Mouse (Mus musculus) A20 (cell line): ENCODE measurements around the gene Mpp3.
A peak's percentile ranks its signal among the peaks of the same experiment; 100 is the strongest.

ENCODE experiments used
- DNase-seq: peaks from one replicate; pipeline ENCODE4 v3.0.0-alpha.2; 2011; ENCODE audit warnings: low read depth, low spot score

The Mpp3 gene

DNA sequence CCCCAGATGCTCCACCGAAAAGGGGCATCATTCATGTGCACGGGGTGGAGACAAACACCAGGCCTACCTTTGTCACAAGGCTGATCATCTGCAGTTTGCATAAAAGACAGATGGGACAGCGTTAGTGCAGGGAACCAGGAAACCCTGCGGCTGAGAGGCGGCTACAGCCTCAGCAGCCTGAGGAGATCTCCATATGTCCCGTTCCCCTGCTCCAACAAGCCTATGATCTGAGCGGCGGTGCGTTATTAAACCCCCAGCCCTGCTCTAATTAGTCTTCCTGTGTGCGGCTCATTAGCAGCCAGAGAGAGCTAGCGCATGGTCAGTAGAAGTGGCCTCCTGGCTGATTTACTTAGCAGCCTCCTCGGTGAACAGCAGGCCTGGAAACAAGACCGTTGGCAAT lies 18.1 kb downstream of the Mpp3 start:
- no peak for DNase-seq

- DNase-seq, result no peak
Observed at GRCm38 (mm10) chr11:102008954-102009637, 19.2 kb downstream of the Mpp3 start.

DNA sequence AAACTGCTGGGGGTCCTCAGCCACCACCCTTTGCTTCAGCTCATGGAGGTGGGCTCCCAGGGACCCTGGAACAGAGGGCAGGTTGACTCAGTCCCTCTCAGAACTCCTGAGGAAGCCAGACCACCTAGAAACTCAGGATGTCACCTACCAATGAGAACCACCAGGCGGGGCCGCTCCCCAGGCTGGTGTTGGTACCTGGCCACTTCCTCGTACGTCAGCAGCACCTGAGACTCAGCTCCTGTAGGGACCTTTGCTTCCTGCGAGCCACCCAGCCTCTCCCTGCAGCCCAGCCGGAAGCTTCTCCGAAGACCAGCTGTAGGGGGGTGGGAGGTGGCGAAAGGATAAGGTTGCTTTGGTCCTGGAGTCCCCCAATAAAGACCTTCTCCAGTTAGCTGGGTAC lies 19.9 kb downstream of the Mpp3 start:
- no peak for DNase-seq

DNA sequence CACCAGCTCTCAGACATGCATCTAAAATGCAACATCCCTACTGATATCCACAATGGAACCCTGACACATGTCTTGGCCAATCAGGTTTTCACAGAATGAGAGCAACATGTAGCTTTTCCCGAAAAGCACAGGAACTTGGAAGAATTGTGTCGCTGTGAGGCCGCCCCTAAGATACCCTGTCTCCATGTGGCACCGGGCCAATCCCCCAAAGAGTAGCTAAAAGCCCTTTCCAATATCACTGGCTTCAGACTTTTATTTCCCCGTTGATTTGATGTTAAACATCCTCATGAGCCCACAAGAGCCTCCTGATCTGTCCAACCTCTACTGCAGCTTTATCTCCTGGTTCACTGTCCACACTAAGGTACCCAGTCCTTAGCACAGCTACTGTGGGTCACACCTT lies 21.6 kb downstream of the Mpp3 start:
- DNase-seq, result no peak

GRCm38 (mm10) chr11:102006271-102006670 lies 22.0 kb downstream of the Mpp3 start:
- no peak for DNase-seq

- peak; percentile 8 for DNase-seq
Observed at GRCm38 (mm10) chr11:102004251-102004650, 24.0 kb downstream of the Mpp3 start.

DNA sequence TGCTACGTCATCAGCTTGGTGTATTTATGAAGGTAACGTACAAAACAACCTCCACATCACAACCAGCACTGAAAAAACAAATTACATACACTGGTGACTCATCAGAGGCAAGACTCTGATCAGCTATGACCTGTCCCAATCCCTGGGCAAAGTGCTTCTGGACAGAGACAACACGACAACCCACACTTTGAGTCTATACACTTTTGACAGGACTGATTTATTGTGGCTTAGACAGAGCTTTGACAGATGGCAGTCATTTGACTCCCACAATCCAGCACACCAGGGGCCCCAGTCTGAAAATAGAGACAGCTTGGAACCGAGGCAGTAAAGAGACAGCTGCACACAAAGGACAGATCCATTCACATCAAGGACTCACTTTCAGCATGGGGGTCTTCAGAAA lies 28.8 kb downstream of the Mpp3 start:
- DNase-seq, result no peak

GRCm38 (mm10) chr11:101998258-101998657 lies 30.0 kb downstream of the Mpp3 start:
- DNase-seq, result no peak

DNA sequence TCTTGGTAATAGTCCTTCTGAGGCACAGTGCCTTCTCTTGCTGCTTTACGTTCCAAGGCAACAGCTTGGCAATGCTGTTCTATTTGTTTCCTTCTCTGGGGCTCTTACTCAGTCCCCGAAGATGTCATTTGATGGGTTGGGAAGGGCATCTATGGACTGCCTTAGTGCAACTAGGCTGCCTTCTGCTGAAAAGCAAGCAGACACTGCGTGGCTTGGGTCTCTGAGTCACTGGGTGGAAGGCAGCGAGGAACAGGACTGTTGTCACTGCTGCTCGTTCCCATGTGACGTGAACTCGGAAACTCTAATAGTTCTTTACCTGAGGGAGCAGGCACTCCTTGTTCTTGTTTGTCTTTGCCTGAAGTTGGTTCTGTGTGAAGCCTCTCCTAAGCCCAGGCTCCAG lies 32.3 kb downstream of the Mpp3 start:
- DNase-seq, result no peak

GRCm38 (mm10) chr11:101994100-101994499 lies 34.2 kb downstream of the Mpp3 start:
- DNase-seq, result no peak

DNA sequence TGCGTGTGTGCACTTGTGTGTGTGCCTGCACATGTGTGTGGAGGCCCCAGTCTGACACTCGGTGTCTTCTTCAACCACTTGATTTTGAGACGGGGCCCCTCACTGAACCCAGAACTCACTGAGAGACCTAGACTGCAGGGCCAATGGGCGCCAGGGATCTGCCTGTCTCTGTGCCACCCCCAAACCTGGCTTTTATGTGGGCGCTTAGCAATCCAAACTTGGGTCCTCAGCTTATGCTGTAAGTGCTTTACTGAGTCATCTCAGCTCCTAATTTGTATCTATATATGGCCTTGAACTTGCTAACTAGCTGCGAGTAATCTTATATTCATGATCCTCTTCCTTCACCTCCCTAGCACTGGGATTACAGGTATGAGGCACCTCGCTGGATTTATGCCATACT lies 35.9 kb downstream of the Mpp3 start:
- DNase-seq, result no peak

DNA sequence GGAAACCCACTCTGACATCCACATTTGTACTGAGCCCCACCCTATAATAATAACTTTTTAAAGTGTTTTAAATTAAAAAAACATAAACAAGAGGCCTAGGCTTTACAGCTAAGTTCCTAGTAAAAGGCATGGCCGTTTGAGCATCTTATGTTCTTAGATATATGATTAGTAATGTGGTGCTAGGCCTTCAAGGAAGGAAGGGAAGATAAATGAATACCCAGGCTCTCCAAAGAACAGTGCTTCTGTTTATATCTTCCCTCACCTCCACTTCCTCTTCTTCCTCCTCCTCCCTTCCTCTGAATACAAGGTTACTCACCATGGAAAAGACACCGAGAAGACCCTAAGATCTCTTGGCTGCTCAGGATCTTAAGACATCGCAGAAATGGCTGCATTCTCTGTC lies 36.4 kb downstream of the Mpp3 start:
- no peak for DNase-seq

- no peak for DNase-seq
Observed at GRCm38 (mm10) chr11:101990244-101990643, 38.0 kb downstream of the Mpp3 start.

- no peak for DNase-seq
Observed at GRCm38 (mm10) chr11:101986913-101987312, 41.3 kb downstream of the Mpp3 start, which contains the start of gene Dusp3. Gene Dusp3, minus strand, starts transcription at chr11:101987013.

- peak; percentile 78 for DNase-seq
Observed at GRCm38 (mm10) chr11:101985990-101986389, 42.3 kb downstream of the Mpp3 start.

DNA sequence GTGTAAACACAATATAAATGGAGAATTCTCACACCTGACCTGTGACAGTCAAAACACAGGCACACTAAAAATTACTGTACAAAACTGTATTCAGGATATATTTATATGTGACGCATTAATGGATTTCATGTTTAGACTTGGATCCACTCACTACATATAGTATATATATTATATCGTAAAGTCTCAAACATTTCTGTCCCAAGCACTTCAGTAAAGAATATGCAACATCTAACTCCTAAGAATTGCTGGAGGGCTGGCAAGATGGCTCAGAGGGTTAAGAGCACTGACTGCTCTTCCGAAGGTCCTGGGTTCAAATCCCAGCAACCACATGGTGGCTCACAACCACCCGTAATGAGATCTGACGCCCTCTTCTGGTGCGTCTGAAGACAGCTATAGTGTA lies 42.8 kb downstream of the Mpp3 start:
- peak; percentile 23 for DNase-seq

DNA sequence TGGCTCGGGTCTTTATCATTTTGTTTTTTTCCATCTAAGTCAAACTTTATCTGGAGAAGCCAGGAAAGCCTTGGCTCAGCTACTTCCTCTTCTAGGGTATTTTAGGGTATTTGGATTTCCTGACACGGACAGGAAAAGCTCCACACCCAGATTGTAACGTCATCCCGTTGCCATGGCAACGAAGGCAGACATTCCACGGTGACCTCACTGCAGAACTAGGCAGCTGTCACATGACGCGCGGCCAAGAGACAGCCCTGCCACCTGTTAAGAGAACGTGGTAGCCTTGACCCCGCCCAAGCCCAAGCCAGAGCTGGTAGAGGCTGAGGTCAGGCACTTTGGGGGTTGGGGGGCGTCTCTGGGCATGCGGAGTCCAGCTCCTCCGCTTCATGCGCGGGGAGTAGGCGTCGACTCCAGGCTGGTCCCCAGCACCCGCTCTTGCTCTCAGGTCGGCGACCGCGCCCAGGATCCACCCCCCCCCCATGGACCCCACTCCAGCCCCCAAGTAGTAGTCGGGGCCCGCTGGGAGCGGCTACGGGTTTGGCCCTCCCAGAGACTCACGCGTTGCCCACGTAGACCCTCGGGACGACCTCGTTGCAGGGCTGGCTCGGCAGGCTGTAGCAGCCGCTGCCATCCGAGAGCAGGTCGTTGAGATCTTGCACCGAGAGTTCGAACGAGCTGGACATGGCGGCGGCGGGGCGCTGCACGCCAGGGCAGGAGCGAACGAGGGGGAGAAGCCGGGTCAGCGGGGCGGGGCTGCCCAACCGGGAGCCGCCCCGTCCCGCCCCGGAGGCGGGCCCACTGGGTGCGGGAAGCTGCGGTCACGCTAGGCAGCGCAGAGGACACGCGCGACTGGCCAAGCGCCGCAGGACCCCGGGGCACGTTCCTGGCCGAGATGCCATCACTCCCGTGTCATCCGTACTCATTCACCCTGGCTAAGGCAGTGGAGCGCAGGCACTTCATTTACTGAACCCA lies 43.9 kb downstream of the Mpp3 start, which contains the start of gene Cfap97d1:
Gene Cfap97d1, plus strand, starts transcription at position 226 of the 972 bp plus-strand sequence.
- peak; percentile 90 for DNase-seq

GRCm38 (mm10) chr11:101983431-101983921 lies 44.8 kb downstream of the Mpp3 start:
- peak; percentile 20 for DNase-seq

DNA sequence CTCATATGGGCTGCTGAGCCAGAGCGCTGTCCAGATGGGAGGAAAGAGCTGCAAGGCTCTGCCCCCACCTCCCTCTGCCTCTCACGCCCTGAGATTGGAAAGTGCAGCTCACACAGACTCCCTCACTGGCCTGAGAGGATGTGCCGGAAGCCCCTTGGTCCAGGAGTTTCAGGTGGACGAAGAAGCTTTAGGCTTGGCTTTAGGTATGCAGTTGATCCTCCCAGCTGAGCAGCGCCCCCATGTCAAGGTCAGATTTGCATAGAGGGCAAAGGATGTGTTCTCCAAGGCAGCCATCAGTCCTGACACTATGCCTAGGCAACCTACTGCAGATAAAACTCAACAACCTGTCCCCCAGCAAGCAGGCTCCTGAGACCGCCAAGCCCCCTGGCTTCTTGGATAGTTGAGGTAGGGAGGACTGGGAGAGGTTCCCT lies 45.3 kb downstream of the Mpp3 start:
- no peak for DNase-seq

GRCm38 (mm10) chr11:101981850-101982249 lies 46.4 kb downstream of the Mpp3 start:
- no peak for DNase-seq

DNA sequence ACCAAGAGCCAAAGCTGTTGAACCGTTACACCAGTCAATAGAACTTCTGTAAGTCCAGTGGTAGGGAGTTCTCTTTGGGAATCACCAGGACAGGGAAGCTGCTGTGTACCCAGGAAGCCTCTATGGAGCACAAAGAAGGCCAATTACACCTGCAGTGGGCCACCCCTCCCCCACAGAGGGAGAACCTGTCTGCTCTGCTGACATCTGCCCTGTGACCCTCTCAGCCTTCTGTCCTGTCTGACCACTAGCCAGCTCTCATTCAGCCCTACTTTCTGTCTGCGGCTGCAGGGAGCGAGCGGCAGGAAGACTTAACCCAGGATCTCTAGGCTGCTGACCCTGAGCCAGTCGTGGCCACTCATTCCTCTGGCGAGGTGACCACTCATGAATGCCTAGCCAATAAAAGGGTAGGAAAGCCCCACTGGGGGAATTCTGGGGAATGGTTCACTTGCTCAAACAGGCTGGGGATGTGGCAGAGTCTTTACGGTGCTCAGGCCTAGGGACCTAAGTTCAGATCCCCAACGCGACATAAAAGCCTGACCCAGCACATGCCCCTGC lies 47.6 kb downstream of the Mpp3 start:
- DNase-seq, result no peak

DNA sequence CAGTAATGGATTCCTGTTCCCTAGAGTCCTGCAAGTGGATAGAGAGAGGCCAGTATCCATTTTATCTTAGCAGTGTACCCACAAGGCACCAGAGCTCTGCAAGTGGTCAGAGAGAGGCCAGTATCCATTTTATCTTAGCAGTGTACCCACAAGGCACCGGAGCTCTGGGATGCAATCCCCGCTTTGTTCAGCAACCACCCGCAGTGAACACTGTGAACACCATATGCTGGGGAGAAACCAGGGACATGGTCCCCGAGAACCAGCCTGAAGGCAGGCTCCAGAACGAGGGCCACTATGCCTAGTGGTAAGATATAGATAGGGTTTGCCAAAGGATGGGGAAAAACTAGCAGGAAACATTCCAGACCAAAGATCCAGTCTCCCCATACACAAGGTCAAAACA lies 49.1 kb downstream of the Mpp3 start:
- DNase-seq, result no peak
